Mouse (Mus musculus): ENCODE data around the gene A630095N17Rik.

A630095N17Rik gene

DNA sequence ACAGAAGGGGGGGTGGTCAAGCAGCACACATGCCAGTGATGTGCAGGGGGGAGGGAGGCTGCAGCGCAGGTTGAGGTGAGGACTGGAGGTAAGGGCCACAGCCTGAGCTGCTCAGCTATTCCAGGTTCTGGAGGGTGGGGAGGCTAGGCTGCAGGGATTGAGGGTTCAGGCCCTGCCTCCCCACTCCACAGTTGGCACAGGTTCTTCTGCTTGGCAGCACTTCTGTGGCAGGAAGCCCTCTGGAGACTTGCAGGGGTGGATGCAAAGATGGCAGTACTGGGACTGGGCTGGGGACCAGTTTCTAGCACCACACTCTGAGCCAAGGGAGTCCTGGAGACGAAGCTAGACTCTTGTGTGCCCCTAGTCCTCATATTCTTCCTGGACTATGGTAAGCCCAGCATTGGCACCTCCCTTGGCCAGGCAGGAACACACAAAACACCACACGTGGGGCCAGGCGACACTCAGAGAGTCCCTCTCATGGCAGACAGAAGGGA lies 50.5 kb downstream of the A630095N17Rik start:
- in situ Hi-C loops (cut with MboI; ENCODE audit: unreplicated experiment in 2 of 2), result loop anchor here (5.0 kb wide), 1 partner anchor 71 kb away; no protein-coding TSS in a partner anchor

DNA sequence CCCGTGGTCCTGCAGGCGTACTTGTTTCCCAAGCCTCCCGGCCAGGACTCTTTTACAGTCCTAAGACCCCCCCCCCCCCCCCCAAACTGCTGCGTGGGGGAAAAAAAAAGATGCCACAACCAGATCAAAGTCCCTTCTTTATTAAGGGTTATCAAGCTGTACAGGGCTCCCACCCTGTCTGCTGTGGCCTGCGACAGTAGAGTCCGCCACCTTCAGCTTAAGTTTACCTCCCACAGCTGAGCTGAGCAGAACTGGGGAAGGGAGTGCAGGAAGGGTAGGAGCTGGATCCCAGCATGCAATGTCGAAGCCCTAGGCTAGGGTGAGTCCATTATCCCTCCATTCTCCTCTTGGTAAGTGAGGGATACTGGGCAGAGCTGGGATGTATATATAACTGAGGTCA lies 51.2 kb downstream of the A630095N17Rik start:
- in situ Hi-C loops (cut with MboI; ENCODE audit: unreplicated experiment in 2 of 2), result loop anchor here (5.0 kb wide), 1 partner anchor 72 kb away; no protein-coding TSS in a partner anchor

DNA sequence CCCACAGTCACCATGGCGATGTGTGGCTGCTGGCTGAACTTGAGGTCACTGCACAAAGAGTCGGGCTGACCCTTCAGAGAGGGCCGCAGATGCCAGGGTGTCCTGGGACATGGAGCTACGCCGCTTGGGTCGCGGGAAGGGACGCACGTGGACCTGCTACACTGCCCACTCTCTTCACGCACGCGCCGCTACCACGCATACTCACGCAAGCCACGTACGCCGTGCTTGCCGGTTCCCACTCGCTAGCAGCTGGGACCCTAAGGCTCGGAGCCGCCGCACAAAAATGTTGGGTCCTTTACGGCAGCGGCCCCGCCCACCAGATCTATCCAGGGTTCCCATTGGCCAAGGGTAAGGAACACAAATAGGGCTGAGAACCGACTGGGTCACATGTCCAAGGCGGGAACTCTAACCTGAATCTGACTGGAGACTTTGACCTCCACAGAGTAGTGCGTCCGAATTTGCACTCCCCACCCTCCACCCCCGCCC lies 51.8 kb downstream of the A630095N17Rik start, which contains the start of gene Abcb6:
Gene Abcb6, minus strand, starts transcription at position 288 of the 486 bp plus-strand sequence.
- in situ Hi-C loops (cut with MboI; ENCODE audit: unreplicated experiment in 2 of 2), result loop anchor here (5.0 kb wide), 1 partner anchor 72 kb away; no protein-coding TSS in a partner anchor

DNA sequence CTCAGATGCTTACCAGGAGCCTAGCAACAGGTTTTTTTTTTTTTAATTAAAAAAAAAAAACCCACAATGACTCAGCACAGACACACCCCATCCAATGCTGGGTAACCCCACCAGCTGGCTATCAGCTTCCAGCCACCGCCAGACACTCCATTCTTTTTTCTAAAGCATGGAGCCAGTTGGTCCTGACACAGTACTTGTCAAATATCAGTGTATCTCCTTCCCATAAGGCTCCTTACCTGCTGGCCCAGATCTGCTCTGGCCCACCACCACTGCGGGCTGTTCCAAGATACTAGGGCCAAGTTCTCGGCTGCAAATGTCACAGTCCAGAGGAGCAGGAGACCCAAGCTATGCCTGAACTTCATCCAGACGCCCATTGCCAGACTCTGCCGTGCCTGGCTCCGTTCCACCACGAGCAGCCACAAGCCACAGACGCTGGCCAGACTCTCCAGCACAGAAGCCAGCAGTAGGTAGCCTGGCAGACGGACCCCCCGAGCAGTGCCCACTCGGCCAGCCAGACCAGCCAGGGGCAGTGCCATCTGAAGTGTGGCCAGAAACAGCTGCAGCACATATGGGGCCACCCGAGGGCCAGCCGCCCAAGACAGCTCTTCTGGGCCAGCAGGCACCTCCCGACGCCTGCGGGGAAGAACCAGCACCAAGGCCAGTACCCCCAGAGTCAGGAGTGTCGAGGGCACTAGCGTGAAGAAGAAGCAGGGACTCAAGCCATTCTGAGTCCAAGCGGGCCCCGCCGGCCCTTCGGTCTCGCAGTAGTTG lies 52.4 kb downstream of the A630095N17Rik start:
- in situ Hi-C loops (cut with MboI; ENCODE audit: unreplicated experiment in 2 of 2), result loop anchor here (5.0 kb wide), 1 partner anchor 73 kb away; no protein-coding TSS in a partner anchor

All from v-Abl transformed pro-B cells (cell line).